Mouse (Mus musculus) embryonic fibroblast, embryonic 13.5 days (primary cell): ENCODE results near the gene Adgrg6.

Experiments used
- CTCF ChIP-seq: IDR thresholded peaks from 2 replicates; pipeline ENCODE4 v1.5.1; 2011; ENCODE audit warnings: mild to moderate bottlenecking, control low read depth, low read length, moderate library complexity, borderline replicate concordance; ENCODE audit not compliant: insufficient read depth
- POLR2A ChIP-seq: IDR thresholded peaks from 2 replicates; pipeline ENCODE4 v1.6.1; 2011; ENCODE audit warnings: low read depth, mild to moderate bottlenecking, control low read depth, low read length, moderate library complexity

DNA sequence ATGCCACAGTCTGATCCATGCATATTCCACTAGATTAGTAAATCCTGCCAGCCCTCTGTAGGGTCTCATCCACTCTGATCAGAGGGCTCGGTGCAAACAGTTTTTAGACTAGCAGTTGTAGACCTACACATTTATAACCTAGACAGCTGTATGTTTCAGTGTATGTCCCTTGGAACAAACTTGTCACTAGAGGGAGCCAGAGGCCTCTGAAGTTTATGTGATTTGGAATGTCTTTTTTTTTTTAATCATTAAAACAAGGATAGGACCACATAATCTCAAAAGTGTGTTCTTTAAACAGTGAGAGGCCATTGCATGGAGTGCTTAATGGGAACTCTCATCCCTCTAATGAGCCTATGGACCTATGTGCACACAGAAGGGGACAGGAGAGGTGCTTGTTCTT is 141.4 kb downstream of the Adgrg6 start:
- no peak for TF ChIP-seq CTCF
- no peak for TF ChIP-seq POLR2A
